Mouse (Mus musculus): ENCODE measurements around the gene Chd6. TPM values are rescaled to one million over a fixed set of nuclear protein-coding genes. Genes with fewer than 3 reads are reported as not detected.

Gene Chd6
- polyA plus RNA-seq, 1 experiment from 2014 or later = 32.4 TPM

- 93% methylated on average over 2 of the region's 2 CpGs for WGBS
- DNase-seq (ENCODE audit: low spot score) = no peak
- Histone ChIP-seq H3K4me2 (ENCODE audit: low read depth) (no peak overlapping the region), H3K9me3 (ENCODE audit: control insufficient read depth, low read length) (no peaks in the 10 kb centered on the region), H3K36me3 (ENCODE audit: control insufficient read depth, insufficient read depth, low read length) (no peaks in the 10 kb centered on the region), H3K27me3 (ENCODE audit: control insufficient read depth, insufficient read depth, low read length) (no peaks in the 10 kb centered on the region), H3K27ac (ENCODE audit: low read depth, low read length) (no peak overlapping the region), H3K9ac (ENCODE audit: low read length) (no peak overlapping the region), H3K4me1 (ENCODE audit: control insufficient read depth, insufficient read depth, low read length) (no peaks in the 10 kb centered on the region), H3K4me3 (ENCODE audit: low read depth, low read length) (no peak overlapping the region)
- ATAC-seq (ENCODE audit: insufficient read depth, low FRiP score, low TSS enrichment) = 0 out of 2 replicates have a peak, but pooled peaks have one; percentile 35
Measured at GRCm38 (mm10) chr2:160918930-160919215, 190.0 kb downstream of the Chd6 start.

GRCm38 (mm10) chr2:160918154-160918929, 190.5 kb downstream of the Chd6 start:
- Histone ChIP-seq H3K9ac (ENCODE audit: low read length) (no peak overlapping the region), H3K9me3 (ENCODE audit: control insufficient read depth, low read length) (no peaks in the 10 kb centered on the region), H3K36me3 (ENCODE audit: control insufficient read depth, insufficient read depth, low read length) (no peaks in the 10 kb centered on the region), H3K27ac (ENCODE audit: low read depth, low read length) (no peak overlapping the region), H3K27me3 (ENCODE audit: control insufficient read depth, insufficient read depth, low read length) (no peaks in the 10 kb centered on the region; the same call in 1 of the 2 replicates), H3K4me2 (ENCODE audit: low read depth) (no peak overlapping the region), H3K4me1 (ENCODE audit: control insufficient read depth, insufficient read depth, low read length) (no peaks in the 10 kb centered on the region), H3K4me3 (ENCODE audit: low read depth, low read length) (no peak overlapping the region)
- ATAC-seq (ENCODE audit: insufficient read depth, low FRiP score, low TSS enrichment) = peak; percentile 50
- WGBS = 51% methylated on average over 8 of the region's 8 CpGs
- no peak for DNase-seq (ENCODE audit: low spot score)

- Histone ChIP-seq H3K4me1 (ENCODE audit: control insufficient read depth, insufficient read depth, low read length) (no peaks in the 10 kb centered on the region), H3K27ac (ENCODE audit: low read depth, low read length) (no peak overlapping the region), H3K9ac (ENCODE audit: low read length) (no peak overlapping the region), H3K4me3 (ENCODE audit: low read depth, low read length) (no peak overlapping the region), H3K9me3 (ENCODE audit: control insufficient read depth, low read length) (no peaks in the 10 kb centered on the region), H3K36me3 (ENCODE audit: control insufficient read depth, insufficient read depth, low read length) (no peaks in the 10 kb centered on the region), H3K27me3 (ENCODE audit: control insufficient read depth, insufficient read depth, low read length) (peaks cover 10% of the 10 kb centered on the region), H3K4me2 (ENCODE audit: low read depth) (no peak overlapping the region)
- ATAC-seq (ENCODE audit: insufficient read depth, low FRiP score, low TSS enrichment) (no peak), DNase-seq (ENCODE audit: low spot score) (no peak)
- WGBS = 94% methylated on average over 3 of the region's 3 CpGs
Measured at GRCm38 (mm10) chr2:160917313-160917712, 191.6 kb downstream of the Chd6 start.

GRCm38 (mm10) chr2:160916714-160917113, 192.2 kb downstream of the Chd6 start:
- Histone ChIP-seq H3K4me2 (ENCODE audit: low read depth) (no peak overlapping the region), H3K9me3 (ENCODE audit: control insufficient read depth, low read length) (no peaks in the 10 kb centered on the region), H3K4me1 (ENCODE audit: control insufficient read depth, insufficient read depth, low read length) (peaks cover 2% of the 10 kb centered on the region), H3K4me3 (ENCODE audit: low read depth, low read length) (no peak overlapping the region), H3K27ac (ENCODE audit: low read depth, low read length) (no peak overlapping the region), H3K36me3 (ENCODE audit: control insufficient read depth, insufficient read depth, low read length) (no peaks in the 10 kb centered on the region), H3K9ac (ENCODE audit: low read length) (no peak overlapping the region), H3K27me3 (ENCODE audit: control insufficient read depth, insufficient read depth, low read length) (peaks cover 16% of the 10 kb centered on the region)
- ATAC-seq (ENCODE audit: insufficient read depth, low FRiP score, low TSS enrichment) (no peak), DNase-seq (ENCODE audit: low spot score) (no peak)
- WGBS = 81% methylated on average over 8 of the region's 8 CpGs

GRCm38 (mm10) chr2:160915821-160916610, 192.9 kb downstream of the Chd6 start:
- Histone ChIP-seq H3K9ac (ENCODE audit: low read length) (no peak overlapping the region), H3K4me2 (ENCODE audit: low read depth) (no peak overlapping the region), H3K36me3 (ENCODE audit: control insufficient read depth, insufficient read depth, low read length) (no peaks in the 10 kb centered on the region), H3K27ac (ENCODE audit: low read depth, low read length) (no peak overlapping the region), H3K9me3 (ENCODE audit: control insufficient read depth, low read length) (no peaks in the 10 kb centered on the region), H3K4me1 (ENCODE audit: control insufficient read depth, insufficient read depth, low read length) (peaks cover 6% of the 10 kb centered on the region), H3K27me3 (ENCODE audit: control insufficient read depth, insufficient read depth, low read length) (peaks cover 22% of the 10 kb centered on the region), H3K4me3 (ENCODE audit: low read depth, low read length) (no peak overlapping the region)
- 78% methylated on average over 13 of the region's 13 CpGs for WGBS
- no peak for ATAC-seq (ENCODE audit: insufficient read depth, low FRiP score, low TSS enrichment)
- no peak for DNase-seq (ENCODE audit: low spot score)

GRCm38 (mm10) chr2:160914656-160915055, 194.2 kb downstream of the Chd6 start:
- no peak overlapping the region for H3K9ac ChIP-seq (ENCODE audit: low read length)
- no peak for ATAC-seq (ENCODE audit: insufficient read depth, low FRiP score, low TSS enrichment)
- 88% methylated on average over 9 of the region's 9 CpGs for WGBS
- no peaks in the 10 kb centered on the region for H3K36me3 ChIP-seq (ENCODE audit: control insufficient read depth, insufficient read depth, low read length)
- H3K27ac ChIP-seq (ENCODE audit: low read depth, low read length) = no peak overlapping the region
- no peak overlapping the region for H3K4me3 ChIP-seq (ENCODE audit: low read depth, low read length)
- peaks cover 31% of the 10 kb centered on the region for H3K27me3 ChIP-seq (ENCODE audit: control insufficient read depth, insufficient read depth, low read length)
- no peak overlapping the region for H3K4me2 ChIP-seq (ENCODE audit: low read depth)
- H3K4me1 ChIP-seq (ENCODE audit: control insufficient read depth, insufficient read depth, low read length) = peaks cover 6% of the 10 kb centered on the region
- no peak for DNase-seq (ENCODE audit: low spot score)
- H3K9me3 ChIP-seq (ENCODE audit: control insufficient read depth, low read length) = no peaks in the 10 kb centered on the region

- Histone ChIP-seq H3K9me3 (ENCODE audit: control insufficient read depth, low read length) (no peaks in the 10 kb centered on the region), H3K27ac (ENCODE audit: low read depth, low read length) (no peak within 1 kb of the TSS), H3K4me3 (ENCODE audit: low read depth, low read length) (peak within 1 kb of the TSS; percentile 47), H3K9ac (ENCODE audit: low read length) (peak within 1 kb of the TSS; percentile 48), H3K4me1 (ENCODE audit: control insufficient read depth, insufficient read depth, low read length) (peaks cover 6% of the 10 kb centered on the region), H3K27me3 (ENCODE audit: control insufficient read depth, insufficient read depth, low read length) (peaks cover 33% of the 10 kb centered on the region), H3K36me3 (ENCODE audit: control insufficient read depth, insufficient read depth, low read length) (no peaks in the 10 kb centered on the region), H3K4me2 (ENCODE audit: low read depth) (peak within 1 kb of the TSS; percentile 89)
- DNase-seq (ENCODE audit: low spot score) (peak; percentile 60), ATAC-seq (ENCODE audit: insufficient read depth, low FRiP score, low TSS enrichment) (peak; percentile 59)
- under 1% methylated on average over 45 of the region's 46 CpGs for whole genome bisulfite sequencing
Measured at GRCm38 (mm10) chr2:160912231-160912671, 196.6 kb downstream of the Chd6 start, which contains the start of gene Emilin3. Gene Emilin3, minus strand, starts transcription at chr2:160912328.

GRCm38 (mm10) chr2:160911558-160912201, 197.2 kb downstream of the Chd6 start:
- WGBS = 2% methylated on average over 48 of the region's 64 CpGs

More at GRCm38 (mm10) chr2:160911558-160912201, 197.2 kb downstream of the Chd6 start:
- H3K27me3 ChIP-seq (ENCODE audit: control insufficient read depth, insufficient read depth, low read length) = peaks cover 33% of the 10 kb centered on the region
- H3K4me1 ChIP-seq (ENCODE audit: control insufficient read depth, insufficient read depth, low read length) = peaks cover 6% of the 10 kb centered on the region
- H3K36me3 ChIP-seq (ENCODE audit: control insufficient read depth, insufficient read depth, low read length) = no peaks in the 10 kb centered on the region
- no peaks in the 10 kb centered on the region for H3K9me3 ChIP-seq (ENCODE audit: control insufficient read depth, low read length)
- peak overlapping the region; percentile 89 for H3K4me2 ChIP-seq (ENCODE audit: low read depth)
- ATAC-seq (ENCODE audit: insufficient read depth, low FRiP score, low TSS enrichment) = peak; percentile 63
- peak overlapping the region; percentile 47 for H3K4me3 ChIP-seq (ENCODE audit: low read depth, low read length)
- H3K27ac ChIP-seq (ENCODE audit: low read depth, low read length) = no peak overlapping the region
- H3K9ac ChIP-seq (ENCODE audit: low read length) = peak overlapping the region; percentile 48
- peak; percentile 29 for DNase-seq (ENCODE audit: low spot score)

All from neural tube, embryonic 11.5 days (tissue).